Mouse (Mus musculus): ENCODE data around the gene Tns1.
A peak's percentile ranks its signal among the peaks of the same experiment; 100 is the strongest.

The Tns1 gene

DNA sequence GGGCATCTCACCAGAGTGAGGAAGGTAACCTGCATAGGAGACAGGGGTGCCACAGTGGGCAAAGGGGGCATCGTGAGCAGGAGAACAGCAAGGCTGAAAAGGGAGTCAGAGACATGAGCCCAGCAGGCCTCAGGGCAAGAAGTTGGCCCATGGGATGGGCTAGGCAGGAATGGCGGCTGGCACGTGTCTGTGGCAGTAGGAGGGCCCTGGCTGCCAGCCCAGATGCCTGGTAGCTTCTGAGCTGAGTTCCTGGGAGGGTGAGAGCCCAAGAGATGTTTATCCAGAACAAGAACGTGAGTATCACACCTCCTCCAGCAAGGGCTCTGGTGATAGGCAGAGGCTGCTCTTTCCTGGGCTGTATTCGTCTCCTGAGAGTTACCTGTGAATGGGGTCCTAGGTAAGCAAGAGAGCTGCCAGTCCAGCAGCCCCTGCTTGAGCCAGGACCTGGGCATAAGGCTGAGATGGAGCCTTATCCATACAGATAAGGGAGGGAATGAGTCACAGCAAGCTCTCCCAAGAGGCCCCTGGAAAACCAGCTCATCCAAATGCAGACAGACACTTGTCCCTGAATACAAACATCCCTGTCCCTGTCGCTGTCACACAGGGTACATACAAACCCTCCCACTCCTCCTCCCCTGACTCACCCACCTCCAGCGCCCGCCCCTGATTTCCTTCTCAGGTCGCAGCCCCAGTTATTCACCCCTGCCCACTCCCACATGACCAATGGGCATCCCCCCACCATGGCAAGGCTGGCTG is 2.2 kb downstream of the Tns1 start:
- no peak for DNase-seq

DNA sequence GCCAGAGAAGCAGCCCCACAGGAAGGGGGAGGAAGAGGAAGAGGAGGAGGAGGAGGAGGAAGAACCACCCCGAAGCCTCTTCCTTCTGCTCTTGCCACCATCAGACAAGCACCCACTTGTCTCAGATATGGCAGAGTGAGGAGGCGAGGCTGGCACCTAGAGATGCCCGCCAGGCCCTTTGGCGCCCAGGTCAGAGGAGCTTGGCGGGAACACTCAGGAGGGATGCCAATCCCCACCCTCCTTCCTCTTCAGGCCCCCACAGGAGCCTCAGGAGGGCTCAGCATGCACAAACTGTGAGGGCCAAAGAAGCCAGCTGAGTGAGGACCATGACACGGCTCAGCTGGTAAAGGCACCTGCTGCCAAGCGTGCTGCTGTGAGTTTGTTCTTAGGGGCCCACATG is 3.1 kb downstream of the Tns1 start:
- DNase-seq, result no peak

DNA sequence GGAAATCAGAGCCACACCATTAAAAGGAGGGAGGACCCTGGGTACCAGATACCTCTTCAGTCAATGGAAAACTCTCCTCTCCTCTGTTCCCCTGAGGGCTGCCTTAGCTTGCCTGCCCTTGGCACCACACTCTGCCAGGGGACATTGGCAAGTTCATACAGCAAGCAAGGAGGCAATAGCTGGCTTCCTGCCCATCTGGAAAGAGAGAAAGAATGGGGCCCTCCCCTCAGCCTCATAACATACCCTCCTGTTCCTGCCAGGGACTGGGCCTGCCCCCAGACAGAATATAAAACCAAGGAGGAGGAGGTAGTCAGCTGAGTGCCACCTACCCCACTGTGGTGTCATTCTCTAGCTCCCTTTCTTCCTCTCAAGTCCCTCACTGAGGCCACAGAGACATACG is 5.1 kb downstream of the Tns1 start:
- DNase-seq, result no peak

DNA sequence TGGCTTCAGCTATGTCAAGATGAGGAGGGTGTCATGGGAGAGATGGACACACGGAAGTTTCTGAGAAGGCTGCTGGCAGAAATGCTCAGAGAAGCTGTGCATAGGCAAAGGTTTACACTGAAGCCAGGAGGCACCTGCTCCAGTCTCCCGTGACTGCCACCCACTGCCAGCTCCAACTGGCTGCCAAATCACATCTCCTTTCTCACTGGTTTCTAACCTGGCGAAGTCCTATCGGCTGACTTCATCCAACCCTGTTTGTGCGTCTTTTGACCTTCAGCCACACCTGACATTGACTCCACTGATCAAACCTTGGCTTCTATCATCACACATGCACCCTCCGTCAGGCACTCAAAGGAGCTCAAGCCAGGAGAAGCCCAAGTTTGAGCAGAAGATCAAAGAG is 6.4 kb downstream of the Tns1 start:
- DNase-seq, result no peak

DNA sequence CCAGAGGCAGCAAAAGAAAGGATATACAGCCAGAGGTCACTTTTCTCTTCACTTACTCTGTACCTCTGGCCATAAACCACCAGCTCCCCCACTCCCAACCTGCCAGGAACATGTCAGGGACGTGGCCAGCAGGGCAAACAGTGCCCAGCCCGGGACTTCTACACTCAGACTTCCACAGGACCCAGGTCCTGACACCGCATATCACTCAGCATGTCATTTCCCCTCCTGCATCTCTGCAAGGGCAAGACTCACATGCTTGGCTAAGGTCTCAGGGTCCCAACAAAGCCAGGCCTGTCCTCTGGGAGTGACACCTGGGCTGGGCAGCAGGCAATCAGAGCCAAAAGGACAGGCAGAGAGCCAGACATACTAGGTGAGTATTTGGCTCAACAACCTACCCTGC is 11.2 kb downstream of the Tns1 start:
- no peak for DNase-seq

DNA sequence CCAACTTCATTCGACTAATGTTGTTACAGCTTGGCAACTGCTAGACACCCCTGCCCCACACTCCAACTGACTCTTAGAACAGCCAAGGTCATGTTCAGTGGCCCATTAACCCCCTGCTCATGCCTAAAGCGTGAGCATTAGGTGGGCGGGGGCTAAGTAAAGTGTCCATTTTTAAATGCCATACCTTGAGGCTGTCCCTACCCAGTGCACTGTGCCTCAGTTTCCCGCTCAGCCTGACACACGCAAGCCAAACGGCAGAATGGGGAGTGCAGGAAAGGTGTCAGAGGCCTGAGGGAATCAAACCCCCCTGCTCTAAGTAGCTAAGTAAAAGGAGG is 12.6 kb downstream of the Tns1 start:
- DNase-seq, result no peak

DNA sequence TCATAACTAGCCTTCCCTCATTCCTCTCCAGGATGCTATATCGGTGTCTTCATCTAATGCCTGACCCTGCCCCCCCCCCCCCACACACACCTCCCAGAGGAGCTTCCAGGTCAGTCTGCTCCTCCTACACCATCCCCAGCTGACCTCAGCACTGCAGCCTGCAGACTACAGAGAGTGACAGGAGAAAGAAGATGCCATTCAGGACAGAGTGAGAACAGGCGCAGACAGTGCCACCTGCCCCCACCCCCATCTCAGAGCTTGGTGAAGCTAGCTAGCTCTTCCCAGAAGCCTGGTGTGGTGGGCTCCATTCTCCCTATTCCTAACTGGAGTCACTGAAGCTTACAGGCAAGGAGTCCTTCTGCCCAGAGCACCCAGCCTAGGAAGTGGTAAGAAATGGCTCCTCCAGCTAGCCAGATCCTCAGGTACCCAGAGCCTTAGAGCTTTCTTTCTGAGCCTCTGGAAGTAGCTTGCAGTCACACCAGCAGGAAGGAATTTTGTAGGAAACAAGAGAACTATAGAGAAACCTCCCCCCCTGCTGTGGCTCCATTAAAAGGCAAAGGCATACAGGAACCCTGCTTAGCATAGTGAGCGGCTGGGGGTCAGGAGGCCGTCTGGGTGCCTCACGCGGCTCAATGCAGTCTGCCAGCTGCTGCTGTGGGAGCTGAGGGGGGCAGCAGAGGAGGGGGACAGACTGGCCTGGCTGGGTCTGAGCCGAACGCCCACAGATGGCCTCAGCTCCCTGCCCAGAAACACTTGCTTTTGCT is 13.1 kb downstream of the Tns1 start:
- no peak for DNase-seq

DNA sequence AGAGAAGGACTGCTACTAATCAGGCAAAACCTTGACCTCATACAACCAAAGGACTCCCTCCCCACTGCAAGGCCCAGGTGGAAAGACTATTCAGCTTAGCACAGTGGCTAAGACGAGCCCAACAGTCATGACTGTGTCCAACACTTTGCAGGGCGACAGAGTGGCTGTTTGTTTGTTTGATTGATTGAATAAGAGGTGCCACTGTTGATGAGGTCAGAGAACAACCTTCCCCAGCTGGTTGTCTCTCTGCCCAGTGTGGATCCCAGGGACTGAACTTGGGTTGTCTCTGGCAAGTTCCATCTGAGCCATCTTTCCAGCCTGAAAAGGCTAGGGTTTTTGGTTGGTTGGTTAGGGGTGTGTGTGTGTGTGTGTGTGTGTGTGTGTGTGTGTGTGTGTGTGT is 14.6 kb downstream of the Tns1 start:
- DNase-seq, result no peak

DNA sequence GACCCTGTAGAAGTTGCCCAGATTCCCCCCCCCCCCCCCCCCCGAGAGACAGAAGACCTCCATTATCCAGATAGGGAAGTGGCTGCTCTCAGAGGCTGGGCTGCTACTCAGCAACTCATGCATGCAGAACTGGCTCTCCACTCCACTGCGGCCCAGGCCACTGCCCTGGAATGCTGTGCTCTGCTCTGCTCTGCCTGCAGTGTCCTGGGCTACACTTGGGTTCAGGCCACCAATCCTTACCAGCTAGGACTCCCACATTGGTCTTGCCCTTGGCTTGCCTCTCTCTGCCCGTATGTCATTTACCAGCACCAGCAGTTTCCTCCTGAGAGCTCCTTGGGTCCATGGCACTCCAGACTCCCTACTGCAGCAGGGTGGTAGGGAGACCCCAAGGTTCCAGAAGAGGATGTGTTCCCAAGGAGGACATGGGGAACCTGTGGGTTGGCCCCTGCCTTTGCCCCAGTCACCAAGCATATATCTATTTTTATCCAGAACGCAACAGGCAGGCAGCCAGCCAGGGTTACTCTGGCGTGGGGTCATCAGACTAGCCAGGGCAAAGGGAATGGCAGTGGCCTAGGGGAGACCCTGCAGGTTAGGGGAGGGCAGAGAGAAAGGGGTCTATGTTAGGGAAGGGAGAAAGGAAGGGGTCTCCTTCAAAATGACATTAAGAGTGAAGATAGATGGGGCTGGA is 16.2 kb downstream of the Tns1 start:
- no peak for DNase-seq

DNA sequence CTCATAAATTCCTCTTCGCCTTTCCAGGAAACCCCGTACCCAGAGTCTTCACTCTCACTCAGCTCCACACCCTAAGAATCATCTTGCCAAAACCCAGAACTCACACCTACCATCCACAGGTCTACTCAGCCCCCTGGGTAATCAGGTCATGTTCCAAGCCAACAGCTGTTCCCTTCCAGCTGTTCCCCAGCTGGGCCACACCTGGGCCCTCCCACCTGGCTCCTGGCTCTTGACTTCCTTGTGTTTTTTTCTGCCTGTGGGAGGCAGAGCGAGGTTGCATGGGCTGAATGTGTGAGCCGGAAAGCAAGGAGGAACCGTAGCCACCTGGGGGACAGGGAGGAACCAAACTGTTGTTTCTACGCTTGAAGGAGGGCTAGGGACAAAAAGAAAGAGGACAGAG is 18.0 kb downstream of the Tns1 start:
- no peak for DNase-seq

DNA sequence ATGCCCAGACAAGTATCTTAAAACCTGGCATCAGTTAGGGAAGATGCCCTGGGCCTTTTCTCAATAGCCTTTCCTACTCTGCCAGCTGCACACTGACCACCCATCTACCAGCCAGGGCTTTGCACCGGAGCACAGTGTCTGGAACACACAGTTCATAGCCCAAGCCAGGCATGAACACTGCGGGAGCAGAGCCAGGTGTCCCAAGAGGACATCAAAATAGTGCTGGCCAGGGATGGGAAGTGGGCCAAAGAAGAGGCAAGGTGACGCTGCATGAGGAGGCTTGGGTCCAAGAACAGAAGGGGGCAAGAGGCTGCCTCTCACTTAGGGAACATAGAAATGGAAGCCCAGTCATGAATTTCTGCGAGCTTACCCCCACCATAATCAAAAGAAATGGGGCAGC is 18.6 kb downstream of the Tns1 start:
- no peak for DNase-seq

DNA sequence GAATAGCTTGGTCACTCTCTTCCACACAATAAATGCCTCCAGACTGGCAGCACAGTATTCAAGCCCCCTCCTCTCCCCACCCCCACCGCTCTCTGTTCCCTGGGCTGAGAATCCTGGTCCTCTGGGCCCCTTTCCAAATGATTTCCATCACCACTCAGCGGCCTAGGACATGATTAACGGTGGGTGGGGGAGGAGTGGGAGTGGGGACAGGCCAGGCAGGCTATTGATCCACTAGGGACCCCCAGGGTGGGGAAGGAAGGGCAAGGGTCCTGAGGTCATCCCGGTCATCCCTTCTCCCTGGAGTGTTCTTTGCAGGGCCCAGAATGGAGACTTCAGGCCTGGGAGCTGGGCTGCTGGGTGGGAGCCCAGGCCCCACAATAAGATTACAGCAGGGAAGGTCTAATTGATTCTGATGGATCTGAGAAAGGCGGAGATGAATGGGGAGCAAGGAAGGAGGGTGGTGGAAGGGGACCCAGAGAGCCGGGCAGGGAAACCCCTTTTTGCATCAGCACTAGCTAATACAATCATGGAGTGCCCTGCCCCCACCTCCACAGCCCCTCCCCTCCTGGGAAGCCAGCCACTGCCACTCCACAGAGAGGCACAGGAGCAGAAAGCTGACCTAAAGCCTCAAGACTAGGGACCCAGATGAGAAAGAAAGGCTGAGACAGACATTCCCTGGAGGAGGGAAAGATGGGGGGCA is 20.4 kb downstream of the Tns1 start:
- DNase-seq, result no peak

DNA sequence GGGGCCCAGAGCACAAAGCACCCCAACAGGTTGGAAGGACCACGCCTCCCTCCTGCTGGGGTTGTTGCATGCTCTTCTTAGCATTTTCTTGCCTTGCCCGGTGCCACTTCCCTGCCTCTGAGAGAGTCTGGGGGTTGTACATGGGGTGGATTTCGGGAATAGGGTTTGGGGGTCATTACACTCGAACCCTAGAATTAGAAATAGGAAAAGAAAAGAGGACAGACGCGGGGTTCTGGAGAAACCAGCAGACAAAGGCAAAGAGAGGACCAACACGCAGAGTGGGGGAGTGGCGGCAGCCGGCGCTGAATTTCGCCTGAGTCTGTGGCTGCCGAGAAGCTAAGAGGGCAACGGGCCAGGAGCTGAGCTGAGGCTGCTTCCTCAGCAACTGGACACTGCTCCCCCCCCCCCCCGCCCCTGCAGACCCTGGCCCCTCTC is 25.2 kb downstream of the Tns1 start:
- no peak for DNase-seq

DNA sequence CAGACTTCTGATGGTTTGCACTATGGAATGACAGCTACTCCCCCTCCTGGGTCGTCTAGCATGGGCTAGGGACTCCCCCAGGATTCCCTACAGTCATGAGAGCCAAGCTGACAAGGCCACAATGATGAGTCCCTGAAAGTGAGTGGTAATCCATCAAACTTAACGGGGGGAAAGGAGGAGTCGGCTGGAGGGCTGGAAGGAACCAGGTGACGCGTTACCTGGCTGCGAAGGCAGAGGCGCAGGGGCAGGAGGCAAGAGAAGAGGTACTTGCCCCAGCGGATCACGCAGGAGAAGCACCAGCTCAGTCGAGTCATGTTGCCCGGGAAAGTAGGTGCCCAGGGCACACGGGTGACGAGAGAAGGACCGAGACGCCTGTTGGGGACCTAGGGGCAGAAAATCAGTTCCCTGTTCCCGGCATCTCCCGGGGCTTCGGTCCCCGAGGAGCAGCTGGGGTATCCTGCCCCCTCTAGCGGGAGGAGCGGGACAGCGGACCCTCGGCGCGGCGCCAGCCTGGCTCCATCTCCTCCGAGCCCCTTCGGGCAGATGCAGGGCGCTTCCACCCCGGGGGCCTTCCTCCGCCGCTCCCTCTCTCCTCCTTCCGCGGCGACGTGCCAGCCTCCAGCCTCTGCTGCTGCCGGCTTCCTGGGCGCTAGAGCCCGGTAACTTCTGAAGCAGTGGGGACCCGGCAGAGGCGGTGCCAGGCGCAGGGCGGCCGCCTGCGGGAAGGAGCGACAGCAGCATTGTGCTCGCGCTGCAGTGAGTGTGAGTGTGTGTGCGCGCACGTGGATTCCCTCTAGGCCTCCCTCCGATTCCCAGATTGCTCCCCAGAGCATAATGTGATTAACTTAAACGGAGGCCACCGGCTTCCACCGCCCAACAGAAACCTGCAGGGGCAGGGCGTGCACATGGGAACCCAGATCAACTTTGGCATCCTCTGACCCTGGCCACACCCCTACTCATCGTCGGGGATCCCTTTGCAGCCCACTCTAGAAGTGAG is 25.9 kb downstream of the Tns1 start:
- DNase-seq, result no peak

DNA sequence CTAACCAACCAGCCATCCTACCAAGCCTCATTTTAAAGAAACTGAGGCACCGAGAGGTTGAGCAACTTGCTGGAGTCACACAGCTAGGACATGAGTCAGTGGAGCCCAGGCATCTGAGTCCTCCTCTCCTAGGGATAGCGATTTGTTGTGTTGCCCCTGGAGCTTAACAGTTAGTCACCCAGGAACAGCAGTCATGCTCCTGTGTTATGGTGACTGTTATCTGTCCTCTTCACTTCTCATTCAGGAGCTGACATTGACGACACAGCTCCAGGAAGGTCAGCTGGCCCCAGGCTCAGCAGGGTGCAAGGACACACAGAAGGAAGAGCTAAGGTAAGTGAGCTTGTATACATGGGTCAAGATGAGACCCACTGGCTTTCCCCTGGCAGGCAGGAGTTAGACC is 28.5 kb downstream of the Tns1 start:
- no peak for DNase-seq

DNA sequence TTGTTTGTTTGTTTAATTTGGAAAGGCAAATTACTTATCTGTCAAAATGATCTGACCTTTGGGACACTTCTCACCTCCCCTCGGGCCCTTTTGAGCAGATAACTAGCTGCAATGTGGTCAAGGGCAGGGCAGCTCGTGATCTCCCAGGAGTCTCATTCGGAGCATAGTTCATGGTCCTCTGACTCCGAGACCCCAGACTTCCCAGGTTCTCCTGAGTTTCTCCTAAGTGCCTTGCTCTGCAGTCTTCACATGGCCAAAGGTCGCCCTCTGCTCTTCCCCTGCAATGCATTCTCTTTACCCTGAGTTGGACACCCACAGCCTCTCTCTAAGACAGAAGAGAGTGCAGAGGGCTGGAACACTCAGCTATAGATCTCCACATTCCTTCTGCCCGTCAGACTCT is 29.0 kb downstream of the Tns1 start:
- no peak for DNase-seq

DNA sequence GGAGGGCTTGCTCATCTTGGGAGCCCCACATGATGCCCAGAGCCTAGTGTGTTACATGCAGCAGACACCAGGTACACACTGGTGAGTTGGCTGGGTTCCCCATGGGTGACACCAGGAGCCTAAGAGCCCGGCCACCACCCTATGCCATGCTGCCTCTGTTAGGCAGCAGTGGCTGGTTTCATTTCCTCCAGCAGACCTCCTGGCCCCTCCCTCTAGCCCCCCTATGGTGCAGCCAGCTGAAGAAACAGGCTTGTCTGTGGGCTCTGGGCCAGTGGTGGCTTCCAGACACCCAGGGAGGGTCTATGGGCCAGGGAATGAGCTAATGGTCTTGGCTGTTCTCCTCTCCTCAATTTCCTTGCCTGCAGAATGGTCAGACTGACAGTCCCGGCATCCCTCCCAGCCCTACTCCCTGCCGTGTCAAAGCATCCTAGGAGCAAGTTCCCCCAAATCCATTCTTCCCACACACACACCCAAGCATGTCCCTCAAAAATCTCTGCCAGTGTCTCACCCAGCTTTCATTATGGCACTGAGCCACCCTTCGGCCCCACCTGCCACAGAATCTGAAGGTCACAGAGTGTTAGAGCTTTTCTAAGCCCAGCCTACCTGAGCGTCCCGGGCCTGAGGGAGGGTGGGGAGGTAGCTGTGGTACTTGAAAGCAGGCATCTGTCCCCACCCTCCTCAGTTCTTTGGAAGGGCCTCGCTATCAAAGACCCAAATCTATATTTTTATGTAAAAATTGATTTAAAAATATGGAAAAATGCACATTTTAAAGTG is 29.6 kb downstream of the Tns1 start:
- peak; percentile 21 for DNase-seq

DNA sequence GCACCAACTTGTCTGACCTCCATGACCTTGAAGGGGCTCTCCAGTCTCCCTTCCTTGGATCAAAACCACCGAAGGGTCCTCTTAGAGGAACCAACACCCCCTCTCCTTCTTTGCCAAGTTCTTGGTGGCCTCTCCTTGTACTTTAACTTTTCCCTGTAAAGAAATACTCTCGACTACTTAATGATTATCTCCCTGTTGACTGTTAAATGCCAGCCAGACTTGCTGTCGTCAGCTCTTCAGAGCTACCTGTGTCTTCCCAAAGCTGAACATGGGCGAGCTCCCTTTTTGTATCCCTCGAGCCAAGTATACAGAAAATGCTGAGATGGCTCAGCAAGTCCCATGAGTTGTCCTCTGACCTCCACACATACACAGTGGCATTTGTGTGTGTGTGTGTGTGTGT is 30.8 kb downstream of the Tns1 start:
- DNase-seq, result no peak

DNA sequence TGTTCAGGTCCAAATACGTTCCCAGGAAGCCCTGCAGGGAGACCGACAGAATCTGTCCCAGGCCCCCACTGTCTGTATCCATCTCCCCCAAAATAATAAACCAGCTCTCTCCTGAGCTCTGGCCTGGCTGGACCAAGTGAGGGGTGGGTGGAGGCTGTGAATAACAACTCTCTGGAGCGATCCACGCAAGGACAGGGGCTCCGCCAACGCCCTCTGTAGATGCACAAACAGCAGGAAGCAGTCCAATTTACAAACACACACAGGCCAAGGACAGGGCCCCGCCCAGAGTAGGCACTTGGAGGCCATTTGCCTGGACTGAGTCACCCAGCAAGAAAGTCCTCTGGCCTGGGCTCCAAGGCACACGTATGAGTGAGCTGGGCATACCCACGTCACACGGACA is 32.0 kb downstream of the Tns1 start:
- DNase-seq, result no peak

DNA sequence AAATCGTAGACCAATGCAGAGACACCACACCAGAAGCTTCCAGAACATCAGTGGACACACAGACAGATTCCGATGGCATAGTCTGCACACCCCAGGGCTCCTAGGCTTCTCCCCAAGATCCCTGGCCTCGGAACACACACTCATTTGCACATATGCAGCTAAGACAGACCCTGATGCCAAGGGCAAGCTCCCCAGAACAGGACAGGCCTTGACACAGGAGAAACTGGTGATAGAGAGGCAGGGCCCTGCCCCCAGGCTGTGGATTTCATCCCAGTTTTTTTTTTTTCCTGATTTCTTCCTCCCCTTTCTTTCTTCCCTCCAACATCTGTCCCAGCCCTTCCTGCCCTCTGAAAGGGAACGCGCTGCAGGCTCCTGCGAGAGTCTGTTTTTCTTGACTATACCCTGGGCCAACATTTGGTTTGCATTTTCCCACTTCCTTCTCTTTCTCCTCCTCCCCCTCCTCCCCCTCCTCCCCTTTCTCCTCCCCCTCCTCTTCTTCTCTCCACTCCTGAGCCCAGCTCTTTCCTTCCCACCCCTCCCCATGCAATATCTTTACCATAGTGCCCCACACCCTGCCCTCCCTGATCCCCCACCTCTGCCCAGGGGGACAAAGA is 32.5 kb downstream of the Tns1 start:
- no peak for DNase-seq

DNA sequence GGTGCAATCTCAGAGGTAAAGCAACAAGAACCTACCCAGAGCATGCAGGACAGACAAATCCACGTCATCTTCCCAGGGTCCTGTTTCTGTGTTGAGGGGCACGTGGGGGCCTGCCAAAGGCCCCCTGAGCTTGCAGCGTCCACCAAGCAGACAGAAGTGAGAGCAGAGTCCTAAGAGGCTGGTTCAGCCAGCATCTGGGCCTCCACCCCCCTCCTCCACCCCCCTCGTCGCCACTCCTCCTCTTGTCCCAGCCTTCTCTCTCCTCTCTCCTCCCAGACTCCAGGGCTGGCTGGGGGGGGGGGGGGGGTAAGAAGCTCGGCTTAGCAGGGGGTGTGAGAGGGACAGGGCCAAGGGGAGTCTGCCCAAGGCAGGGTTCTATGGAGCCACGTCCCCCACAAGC is 33.1 kb downstream of the Tns1 start:
- no peak for DNase-seq
